Mouse (Mus musculus): ENCODE measurements around the gene Rfx5. TPM values are rescaled to one million over a fixed set of nuclear protein-coding genes. Genes with fewer than 3 reads are reported as not detected.

Gene Rfx5
- polyA plus RNA-seq, 1 experiment from 2014 or later = 7.1 TPM

- no peaks in the 10 kb centered on the region for H3K27me3 ChIP-seq (ENCODE audit: control insufficient read depth, insufficient read depth, low read length)
- DNase-seq (ENCODE audit: low spot score) (no peak), ATAC-seq (ENCODE audit: insufficient read depth, low FRiP score, low TSS enrichment) (no peak)
- H3K9me3 ChIP-seq (ENCODE audit: control insufficient read depth, low read length) = no peaks in the 10 kb centered on the region
- no peak overlapping the region for H3K27ac ChIP-seq (ENCODE audit: low read depth, low read length)
- H3K9ac ChIP-seq (ENCODE audit: low read length) = no peak overlapping the region
- no peak overlapping the region for H3K4me3 ChIP-seq (ENCODE audit: low read depth, low read length)
- H3K4me2 ChIP-seq (ENCODE audit: low read depth) = no peak overlapping the region
- WGBS = 74% methylated on average over 9 of the region's 9 CpGs
- no peaks in the 10 kb centered on the region for H3K4me1 ChIP-seq (ENCODE audit: control insufficient read depth, insufficient read depth, low read length)
- H3K36me3 ChIP-seq (ENCODE audit: control insufficient read depth, insufficient read depth, low read length) = peaks cover 6% of the 10 kb centered on the region
Measured at GRCm38 (mm10) chr3:94989159-94989761, 35.4 kb downstream of the Rfx5 start.

DNA sequence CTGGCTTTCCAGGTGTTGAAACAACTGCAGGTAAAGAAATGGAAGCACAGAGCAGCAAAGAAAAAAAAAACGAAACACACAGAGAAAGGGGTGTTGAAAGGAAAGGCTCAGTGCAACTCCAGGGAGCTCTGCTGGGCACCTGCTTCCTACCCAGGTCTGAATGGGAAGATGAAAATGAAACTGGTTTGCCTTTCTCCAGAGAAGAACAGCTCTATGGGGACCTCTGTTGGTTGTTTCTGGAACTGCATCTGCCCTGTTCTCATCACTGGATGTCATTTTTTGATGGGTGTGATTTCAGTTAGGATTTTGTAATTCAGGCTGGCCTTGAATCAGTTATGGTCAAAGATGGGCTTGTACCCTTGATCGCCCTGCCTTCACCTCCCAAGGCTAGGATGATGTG lies 43.1 kb downstream of the Rfx5 start:
- ATAC-seq (ENCODE audit: insufficient read depth, low FRiP score, low TSS enrichment) (no peak), DNase-seq (ENCODE audit: low spot score) (peak; percentile 74)
- H3K27ac ChIP-seq (ENCODE audit: low read depth, low read length) = no peak overlapping the region
- H3K9me3 ChIP-seq (ENCODE audit: control insufficient read depth, low read length) = no peaks in the 10 kb centered on the region
- H3K36me3 ChIP-seq (ENCODE audit: control insufficient read depth, insufficient read depth, low read length) = peaks cover 8% of the 10 kb centered on the region
- 23% methylated on average over 2 of the region's 2 CpGs for WGBS
- H3K9ac ChIP-seq (ENCODE audit: low read length) = no peak overlapping the region
- H3K4me3 ChIP-seq (ENCODE audit: low read depth, low read length) = no peak overlapping the region
- H3K4me1 ChIP-seq (ENCODE audit: control insufficient read depth, insufficient read depth, low read length) = no peaks in the 10 kb centered on the region
- H3K4me2 ChIP-seq (ENCODE audit: low read depth) = no peak overlapping the region
- H3K27me3 ChIP-seq (ENCODE audit: control insufficient read depth, insufficient read depth, low read length) = no peaks in the 10 kb centered on the region

DNA sequence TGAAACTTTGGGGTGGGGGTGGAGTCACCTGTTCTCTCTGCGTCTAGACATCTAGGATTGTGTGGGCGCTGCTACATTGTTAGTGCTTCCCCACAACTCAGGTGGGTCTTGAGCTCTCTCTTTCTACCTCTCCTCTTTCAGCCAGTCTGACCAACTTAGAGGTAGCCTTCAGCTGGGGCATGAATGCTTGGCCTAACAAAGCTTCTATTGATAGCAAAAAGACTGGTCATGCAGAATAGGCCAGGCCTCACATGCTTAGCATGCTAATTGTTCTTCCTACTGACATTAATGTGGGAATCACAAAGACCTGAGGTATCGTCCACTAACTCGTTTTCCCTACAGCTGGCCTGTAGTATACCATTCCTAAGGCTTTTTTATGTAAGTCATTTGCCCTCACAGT lies 48.7 kb downstream of the Rfx5 start:
- H3K27me3 ChIP-seq (ENCODE audit: control insufficient read depth, insufficient read depth, low read length) = no peaks in the 10 kb centered on the region
- WGBS = 68% methylated on average over 4 of the region's 4 CpGs
- H3K4me1 ChIP-seq (ENCODE audit: control insufficient read depth, insufficient read depth, low read length) = no peaks in the 10 kb centered on the region
- H3K9ac ChIP-seq (ENCODE audit: low read length) = no peak overlapping the region
- H3K9me3 ChIP-seq (ENCODE audit: control insufficient read depth, low read length) = no peaks in the 10 kb centered on the region
- H3K4me3 ChIP-seq (ENCODE audit: low read depth, low read length) = no peak overlapping the region
- peaks cover 9% of the 10 kb centered on the region for H3K36me3 ChIP-seq (ENCODE audit: control insufficient read depth, insufficient read depth, low read length)
- H3K27ac ChIP-seq (ENCODE audit: low read depth, low read length) = no peak overlapping the region
- ATAC-seq (ENCODE audit: insufficient read depth, low FRiP score, low TSS enrichment) (peak; percentile 81), DNase-seq (ENCODE audit: low spot score) (no peak)
- H3K4me2 ChIP-seq (ENCODE audit: low read depth) = no peak overlapping the region

DNA sequence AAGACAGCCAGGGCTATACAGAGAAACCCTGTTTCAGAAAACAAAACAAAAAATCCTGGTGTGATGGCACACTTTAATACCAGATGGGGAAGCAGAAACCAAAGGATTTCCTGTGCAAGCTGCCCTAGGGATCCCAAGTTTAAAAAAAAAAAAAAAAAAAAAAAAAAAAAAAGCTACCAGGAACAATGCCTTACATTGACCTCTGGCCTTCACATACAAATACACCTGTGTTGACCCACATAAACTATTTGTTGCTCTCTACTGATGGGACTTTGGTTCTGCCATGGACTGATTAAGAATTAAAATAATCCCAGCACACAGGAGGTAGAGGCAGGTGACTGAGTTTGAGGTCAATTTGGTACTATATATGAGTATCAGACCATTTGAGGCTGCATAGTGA lies 49.4 kb downstream of the Rfx5 start:
- no peak overlapping the region for H3K27ac ChIP-seq (ENCODE audit: low read depth, low read length)

GRCm38 (mm10) chr3:95005651-95006050 lies 51.8 kb downstream of the Rfx5 start:
- WGBS = 88% methylated on average over 3 of the region's 3 CpGs
- no peak overlapping the region for H3K27ac ChIP-seq (ENCODE audit: low read depth, low read length)
- no peaks in the 10 kb centered on the region for H3K9me3 ChIP-seq (ENCODE audit: control insufficient read depth, low read length)
- peaks cover 28% of the 10 kb centered on the region for H3K36me3 ChIP-seq (ENCODE audit: control insufficient read depth, insufficient read depth, low read length)
- no peak for ATAC-seq (ENCODE audit: insufficient read depth, low FRiP score, low TSS enrichment)
- DNase-seq (ENCODE audit: low spot score) = no peak
- H3K27me3 ChIP-seq (ENCODE audit: control insufficient read depth, insufficient read depth, low read length) = no peaks in the 10 kb centered on the region
- H3K4me2 ChIP-seq (ENCODE audit: low read depth) = no peak overlapping the region
- no peak overlapping the region for H3K9ac ChIP-seq (ENCODE audit: low read length)
- no peak overlapping the region for H3K4me3 ChIP-seq (ENCODE audit: low read depth, low read length)
- H3K4me1 ChIP-seq (ENCODE audit: control insufficient read depth, insufficient read depth, low read length) = no peaks in the 10 kb centered on the region

More for the DNA sequence above, 49.4 kb downstream of the Rfx5 start:
- H3K4me2 ChIP-seq (ENCODE audit: low read depth) = no peak overlapping the region
- no peak overlapping the region for H3K4me3 ChIP-seq (ENCODE audit: low read depth, low read length)
- DNase-seq (ENCODE audit: low spot score) (no peak), ATAC-seq (ENCODE audit: insufficient read depth, low FRiP score, low TSS enrichment) (no peak)
- H3K36me3 ChIP-seq (ENCODE audit: control insufficient read depth, insufficient read depth, low read length) = peaks cover 15% of the 10 kb centered on the region
- H3K27me3 ChIP-seq (ENCODE audit: control insufficient read depth, insufficient read depth, low read length) = no peaks in the 10 kb centered on the region
- H3K9me3 ChIP-seq (ENCODE audit: control insufficient read depth, low read length) = no peaks in the 10 kb centered on the region
- H3K4me1 ChIP-seq (ENCODE audit: control insufficient read depth, insufficient read depth, low read length) = no peaks in the 10 kb centered on the region
- H3K9ac ChIP-seq (ENCODE audit: low read length) = no peak overlapping the region

DNA sequence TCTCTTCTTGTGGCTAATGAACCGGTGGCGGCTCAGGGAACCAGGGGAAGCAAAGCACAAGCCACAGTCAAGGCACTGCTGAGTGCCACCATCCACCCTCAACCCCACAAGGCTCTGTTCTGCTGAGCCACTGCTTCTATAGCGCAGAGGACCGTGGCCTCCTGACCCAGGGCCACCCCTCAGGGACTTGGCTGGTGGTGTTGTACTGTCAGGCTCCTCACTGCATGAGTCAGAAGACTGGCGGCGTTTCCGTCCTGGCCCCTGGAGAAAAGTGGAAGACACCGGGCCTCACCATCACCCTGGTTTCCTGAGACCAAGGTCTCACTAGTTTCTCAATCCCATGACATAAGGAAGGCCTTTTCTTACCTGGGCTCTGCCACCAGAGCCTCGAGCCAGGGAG lies 53.8 kb downstream of the Rfx5 start:
- H3K9ac ChIP-seq (ENCODE audit: low read length) = no peak overlapping the region
- H3K9me3 ChIP-seq (ENCODE audit: control insufficient read depth, low read length) = no peaks in the 10 kb centered on the region
- no peak overlapping the region for H3K4me2 ChIP-seq (ENCODE audit: low read depth)
- H3K4me1 ChIP-seq (ENCODE audit: control insufficient read depth, insufficient read depth, low read length) = no peaks in the 10 kb centered on the region
- no peak overlapping the region for H3K27ac ChIP-seq (ENCODE audit: low read depth, low read length)
- no peak for ATAC-seq (ENCODE audit: insufficient read depth, low FRiP score, low TSS enrichment)
- H3K36me3 ChIP-seq (ENCODE audit: control insufficient read depth, insufficient read depth, low read length) = peaks cover 36% of the 10 kb centered on the region
- H3K27me3 ChIP-seq (ENCODE audit: control insufficient read depth, insufficient read depth, low read length) = no peaks in the 10 kb centered on the region
- no peak overlapping the region for H3K4me3 ChIP-seq (ENCODE audit: low read depth, low read length)
- 87% methylated on average over 9 of the region's 9 CpGs for WGBS
- no peak for DNase-seq (ENCODE audit: low spot score)

GRCm38 (mm10) chr3:95010396-95010795 lies 56.5 kb downstream of the Rfx5 start:
- DNase-seq (ENCODE audit: low spot score) = no peak
- Histone ChIP-seq H3K9ac (ENCODE audit: low read length) (no peak overlapping the region), H3K4me2 (ENCODE audit: low read depth) (no peak overlapping the region), H3K27ac (ENCODE audit: low read depth, low read length) (no peak overlapping the region), H3K27me3 (ENCODE audit: control insufficient read depth, insufficient read depth, low read length) (no peaks in the 10 kb centered on the region), H3K4me1 (ENCODE audit: control insufficient read depth, insufficient read depth, low read length) (peaks cover 10% of the 10 kb centered on the region), H3K36me3 (ENCODE audit: control insufficient read depth, insufficient read depth, low read length) (peaks cover 29% of the 10 kb centered on the region), H3K4me3 (ENCODE audit: low read depth, low read length) (no peak overlapping the region), H3K9me3 (ENCODE audit: control insufficient read depth, low read length) (no peaks in the 10 kb centered on the region)
- WGBS = 84% methylated on average over 7 of the region's 7 CpGs
- ATAC-seq (ENCODE audit: insufficient read depth, low FRiP score, low TSS enrichment) = no peak

Small RNA genes lying within 50 kb of the gene (microRNA-seq; reads per million reads assigned to microRNA genes)
- not detected for gene Mir7013

Other genes starting within 250 kb of the Rfx5 start
- 2.5 and 3.0 TPM in 2 replicates for gene Cgn, start 167.6 kb upstream of the Rfx5 start, polyA plus RNA-seq (2014; fragmentation: Nextera tagmentation; extraction: Ambion mirVana)
- gene Pogz, start 116.5 kb upstream of the Rfx5 start, polyA plus RNA-seq (2014; fragmentation: Nextera tagmentation; extraction: Ambion mirVana) = 23.6 and 25.0 TPM in 2 replicates
- 375 and 398 TPM in 2 replicates for gene Psmb4, start 67.1 kb upstream of the Rfx5 start, polyA plus RNA-seq (2014; fragmentation: Nextera tagmentation; extraction: Ambion mirVana)
- 6.2 and 7.8 TPM in 2 replicates for gene Selenbp1, start 21.0 kb upstream of the Rfx5 start, polyA plus RNA-seq (2014; fragmentation: Nextera tagmentation; extraction: Ambion mirVana)
- gene Pi4kb, start 20.7 kb downstream of the Rfx5 start, polyA plus RNA-seq (2014; fragmentation: Nextera tagmentation; extraction: Ambion mirVana) = 24.8 and 27.0 TPM in 2 replicates
- 27.6 and 32.8 TPM in 2 replicates for gene Zfp687, start 61.4 kb downstream of the Rfx5 start, polyA plus RNA-seq (2014; fragmentation: Nextera tagmentation; extraction: Ambion mirVana)
- gene Psmd4, start 88.5 kb downstream of the Rfx5 start, polyA plus RNA-seq (2014; fragmentation: Nextera tagmentation; extraction: Ambion mirVana) = 315 and 321 TPM in 2 replicates
- gene Pip5k1a, start 152.9 kb downstream of the Rfx5 start, polyA plus RNA-seq (2014; fragmentation: Nextera tagmentation; extraction: Ambion mirVana) = 12.3 and 13.4 TPM in 2 replicates
- 243 and 248 TPM in 2 replicates for gene Vps72, start 156.9 kb downstream of the Rfx5 start, polyA plus RNA-seq (2014; fragmentation: Nextera tagmentation; extraction: Ambion mirVana)
- gene Tmod4, start 170.4 kb downstream of the Rfx5 start, polyA plus RNA-seq (2014; fragmentation: Nextera tagmentation; extraction: Ambion mirVana) = 0.57 and 1.0 TPM in 2 replicates
- gene Scnm1, start 179.9 kb downstream of the Rfx5 start, polyA plus RNA-seq (2014; fragmentation: Nextera tagmentation; extraction: Ambion mirVana) = 85.0 and 89.6 TPM in 2 replicates
- 15.5 and 17.9 TPM in 2 replicates for gene Lysmd1, start 180.0 kb downstream of the Rfx5 start, polyA plus RNA-seq (2014; fragmentation: Nextera tagmentation; extraction: Ambion mirVana)
- 1.4 and 1.5 TPM in 2 replicates for gene Tnfaip8l2, start 188.3 kb downstream of the Rfx5 start, polyA plus RNA-seq (2014; fragmentation: Nextera tagmentation; extraction: Ambion mirVana)
- gene Sema6c, start 206.4 kb downstream of the Rfx5 start, polyA plus RNA-seq (2014; fragmentation: Nextera tagmentation; extraction: Ambion mirVana) = 22.5 and 24.4 TPM in 2 replicates

Measured in neural tube, embryonic 11.5 days (tissue).